Mouse (Mus musculus): ENCODE measurements around the gene Slc27a5. TPM values are rescaled to one million over a fixed set of nuclear protein-coding genes. Genes with fewer than 3 reads are reported as not detected.
A peak's percentile ranks its signal among the peaks of the same experiment; 100 is the strongest.

Gene Slc27a5
- total and polyA plus RNA-seq, 3 experiments: 0.04 TPM; not detected in 2

DNA sequence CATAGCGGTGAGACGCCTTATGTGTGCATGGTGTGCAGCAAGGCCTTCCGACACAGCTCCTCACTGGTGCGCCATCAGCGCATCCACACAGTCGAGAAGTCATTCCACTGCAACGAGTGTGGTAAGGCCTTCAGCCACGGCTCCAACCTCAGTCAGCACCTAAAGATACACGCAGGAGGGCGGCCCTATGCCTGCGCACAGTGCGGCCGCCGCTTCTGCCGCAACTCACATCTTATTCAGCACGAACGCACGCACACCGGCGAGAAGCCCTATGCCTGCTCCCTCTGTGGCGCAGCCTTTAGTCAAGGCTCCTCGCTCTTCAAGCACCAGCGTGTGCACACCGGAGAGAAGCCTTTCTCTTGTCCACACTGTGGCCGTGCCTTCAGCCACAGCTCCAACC lies 27.1 kb downstream of the Slc27a5 start:
- H3K36me3 ChIP-seq (replicated peaks in 1 of 2; ENCODE audit: control insufficient read depth in 1 of 2, insufficient read depth in 1 of 2, low read length in 1 of 2): peaks cover 33 to 54% of the 10 kb centered on the region in 2 experiments
- no peak overlapping the region for H3K4me2 ChIP-seq (ENCODE audit: insufficient read depth, low read depth, poor library complexity, severe bottlenecking)
- in situ Hi-C loops (cut with MboI; ENCODE audit: low pct_ligation_motif_present, low pct_unique_long_range_greater_than_20kb, low sequenced_read_pairs) (no loop called here), dilution Hi-C loops (cut with MboI; ENCODE audit: extremely low pct_ligation_motif_present, extremely low pct_unique_long_range_greater_than_20kb, low sequenced_read_pairs) (no loop called here)
- DNase-seq (ENCODE audit: extremely low read depth): no peak
- TF ChIP-seq NRF1 (IDR thresholded peaks at IDR 0.05; ENCODE audit: low read depth, low read length): no peak
- no peak for TF ChIP-seq MAFK (IDR thresholded peaks at IDR 0.05; ENCODE audit: insufficient replicate concordance, low read length)
- TF ChIP-seq ZKSCAN1 (IDR thresholded peaks at IDR 0.05; ENCODE audit: borderline replicate concordance, low read depth, low read length): no peak
- no peak for TF ChIP-seq MAX (IDR thresholded peaks at IDR 0.05; ENCODE audit: low read length)
- no peak for TF ChIP-seq ZC3H11A (IDR thresholded peaks at IDR 0.05; ENCODE audit: low read depth, low read length)
- no peak for TF ChIP-seq MYC (IDR thresholded peaks at IDR 0.05; ENCODE audit: low read depth, low read length)
- no peak for TF ChIP-seq CHD1 (IDR thresholded peaks at IDR 0.05; ENCODE audit: low read depth, low read length)
- TF ChIP-seq KAT2A (IDR thresholded peaks at IDR 0.05; ENCODE audit: insufficient replicate concordance, low read length): no peak
- no peak for TF ChIP-seq UBTF (IDR thresholded peaks at IDR 0.05; ENCODE audit: low read depth, low read length)
- TF ChIP-seq ZNF384 (IDR thresholded peaks at IDR 0.05; ENCODE audit: low read depth, low read length): no peak
- no peak for TF ChIP-seq SMC3 (IDR thresholded peaks at IDR 0.05; ENCODE audit: low read depth, low read length)
- TF ChIP-seq EP300 (IDR thresholded peaks at IDR 0.05; ENCODE audit: low read length): no peak
- no peak for TF ChIP-seq ELF1 (IDR thresholded peaks at IDR 0.05; ENCODE audit: low read depth, low read length)
- no peak for TF ChIP-seq MAZ (IDR thresholded peaks at IDR 0.05; ENCODE audit: low read depth, low read length)
- TF ChIP-seq JUN (IDR thresholded peaks at IDR 0.05; ENCODE audit: insufficient read depth, low read depth, low read length): no peak
- no peak overlapping the region for H3K27ac ChIP-seq (ENCODE audit: insufficient read depth, low read depth)
- peaks cover 0 to 13% of the 10 kb centered on the region in 2 experiments; a peak in 2 of 4 replicates for H3K4me1 ChIP-seq (ENCODE audit: control insufficient read depth in 1 of 2, insufficient read depth in 2 of 2)
- H3K79me2 ChIP-seq (replicated peaks; ENCODE audit: control insufficient read depth, extremely low read depth, insufficient read depth, poor library complexity, severe bottlenecking): peaks cover 5% of the 10 kb centered on the region; the same call in 1 of the 2 replicates
- H3K9ac ChIP-seq (ENCODE audit: insufficient read depth, low read depth): no peak overlapping the region
- no peaks in the 10 kb centered on the region for H3K27me3 ChIP-seq (replicated peaks)
- no peak overlapping the region for H3K4me3 ChIP-seq (replicated peaks in 1 of 3; ENCODE audit: low read depth in 2 of 3, low read length in 2 of 3, poor library complexity in 1 of 3)
- H3K9me3 ChIP-seq (replicated peaks; ENCODE audit: low read length): no peaks in the 10 kb centered on the region

DNA sequence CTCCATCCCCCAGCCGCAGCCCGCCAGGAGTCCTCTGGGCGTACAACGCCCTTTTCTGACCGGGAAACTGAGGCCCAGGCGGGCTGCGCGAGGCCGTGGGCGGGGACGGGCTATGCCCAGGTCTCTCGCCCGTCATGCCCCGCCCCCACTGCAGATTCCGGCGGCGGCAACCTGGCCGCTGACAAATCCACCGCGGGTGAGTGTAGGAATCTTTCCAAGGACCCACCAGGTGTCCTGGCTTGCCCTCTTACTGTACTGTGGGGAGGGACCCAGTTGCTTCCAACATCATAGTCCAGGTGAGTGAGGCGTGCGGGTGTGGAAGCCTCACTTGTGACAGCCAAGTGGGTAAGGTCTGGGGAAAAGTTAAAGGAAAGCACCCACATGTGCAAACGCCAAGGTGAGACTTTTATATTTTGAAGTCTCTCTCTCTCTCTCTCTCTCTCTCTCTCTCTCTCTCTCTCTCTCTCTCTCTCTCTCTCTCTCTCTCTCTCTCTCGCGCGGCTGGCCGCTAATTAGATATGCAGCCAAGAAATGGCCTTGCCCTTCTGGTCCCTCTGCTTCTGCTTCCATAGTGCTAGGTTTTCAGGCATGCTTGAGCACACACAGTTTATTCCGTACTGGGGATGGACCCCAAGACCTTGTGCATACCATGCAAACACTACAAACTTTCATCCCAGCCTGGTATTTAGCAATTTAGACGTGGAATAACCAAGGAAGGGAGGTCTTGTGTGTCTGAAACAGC lies 31.7 kb downstream of the Slc27a5 start:
- Histone ChIP-seq H3K9me3 (replicated peaks; ENCODE audit: low read length) (no peaks in the 10 kb centered on the region), H3K9ac (ENCODE audit: insufficient read depth, low read depth) (peak overlapping the region; percentile 94), H3K27ac (ENCODE audit: insufficient read depth, low read depth) (peak overlapping the region; percentile 69), H3K27me3 (replicated peaks) (no peaks in the 10 kb centered on the region), H3K36me3 (replicated peaks in 1 of 2; ENCODE audit: control insufficient read depth in 1 of 2, insufficient read depth in 1 of 2, low read length in 1 of 2) (peaks cover 23 to 29% of the 10 kb centered on the region in 2 experiments), H3K4me1 (ENCODE audit: control insufficient read depth in 1 of 2, insufficient read depth in 2 of 2) (peaks cover 0 to 30% of the 10 kb centered on the region in 2 experiments; a peak in 2 of 4 replicates), H3K4me3 (replicated peaks in 1 of 3; ENCODE audit: low read depth in 2 of 3, low read length in 2 of 3, poor library complexity in 1 of 3) (peak overlapping the region; percentile 93 to 97 (median 94)), H3K79me2 (replicated peaks; ENCODE audit: control insufficient read depth, extremely low read depth, insufficient read depth, poor library complexity, severe bottlenecking) (peaks cover 5% of the 10 kb centered on the region; the same call in 1 of the 2 replicates), H3K4me2 (ENCODE audit: insufficient read depth, low read depth, poor library complexity, severe bottlenecking) (peak overlapping the region; percentile 90)
- dilution Hi-C loops (cut with MboI; ENCODE audit: extremely low pct_ligation_motif_present, extremely low pct_unique_long_range_greater_than_20kb, low sequenced_read_pairs) (no loop called here), in situ Hi-C loops (cut with MboI; ENCODE audit: low pct_ligation_motif_present, low pct_unique_long_range_greater_than_20kb, low sequenced_read_pairs) (no loop called here)
- TF ChIP-seq NRF1 (IDR thresholded peaks at IDR 0.05; ENCODE audit: low read depth, low read length): 0 out of 2 replicates have a peak, but pooled peaks have one; percentile 28
- peak; percentile 20; the same call in 1 of the 2 replicates for TF ChIP-seq TCF12 (IDR thresholded peaks at IDR 0.05; ENCODE audit: low read depth, low read length)
- TF ChIP-seq CHD1 (IDR thresholded peaks at IDR 0.05; ENCODE audit: low read depth, low read length): peak; percentile 61; the same call in 1 of the 2 replicates
- TF ChIP-seq POLR2A (IDR thresholded peaks at IDR 0.05; ENCODE audit: low read depth, low read length): no peak
- TF ChIP-seq CHD2 (IDR thresholded peaks at IDR 0.05; ENCODE audit: low read length): no peak; the same call in 1 of the 2 replicates
- TF ChIP-seq TBP (conservative IDR thresholded peaks at IDR 0.05; ENCODE audit: low read depth, low read length): 0 out of 2 replicates have a peak, but pooled peaks have one; percentile 8
- TF ChIP-seq ELF1 (IDR thresholded peaks at IDR 0.05; ENCODE audit: low read depth, low read length): no peak
- peak; percentile 43 for DNase-seq (ENCODE audit: extremely low read depth)
